Mouse (Mus musculus) heart, adult 2 months (tissue): ENCODE measurements around the gene Rab28. TPM values are rescaled to one million over a fixed set of nuclear protein-coding genes. Genes with fewer than 3 reads are reported as not detected.

Experiments
- DNase-seq, 2 experiments: peaks; one replicate each; pipeline ENCODE4 v3.0.0; 2021
- H3K27ac ChIP-seq: fragments of 200-600 bp; 2 replicates; pipeline ENCODE4 v1.8.1; 2022
- H3K27me3 ChIP-seq: fragments of 200-500 bp; 2 replicates; pipeline ENCODE4 v1.6.1; 2012; ENCODE audit warnings: mild to moderate bottlenecking, low read length, inconsistent platforms, mixed read lengths; ENCODE audit not compliant: control insufficient read depth, insufficient read depth
- H3K36me3 ChIP-seq: fragments of 200-500 bp; 2 replicates; pipeline ENCODE4 v1.6.1; 2012; ENCODE audit warnings: low read length, inconsistent platforms; ENCODE audit not compliant: control insufficient read depth, insufficient read depth
- H3K4me1 ChIP-seq: fragments of 200-500 bp; 2 replicates; pipeline ENCODE4 v1.6.1; 2011; ENCODE audit warnings: low read length; ENCODE audit not compliant: control insufficient read depth, insufficient read depth
- H3K4me3 ChIP-seq: fragments of 200-600 bp; 2 replicates; pipeline ENCODE4 v1.8.1; 2022
- H3K79me2 ChIP-seq: fragments of 200-500 bp; replicated peaks from 2 replicates; pipeline ENCODE4 v1.6.1; 2012; ENCODE audit warnings: mild to moderate bottlenecking, inconsistent platforms, low read length, moderate library complexity, mixed read lengths; ENCODE audit not compliant: control insufficient read depth, insufficient read depth
- H3K9ac ChIP-seq: fragments of 200-500 bp; 2 replicates; pipeline ENCODE4 v1.6.1; 2012; ENCODE audit warnings: low read depth, mild to moderate bottlenecking, control low read depth, inconsistent platforms, low read length, mixed read lengths
- CTCF ChIP-seq: fragments of 200-600 bp; IDR thresholded peaks from 2 replicates; pipeline ENCODE4 v1.8.1; 2022; ENCODE audit warnings: antibody characterized with exemption, mild to moderate bottlenecking, moderate library complexity
- EP300 ChIP-seq: fragments of 200-500 bp; IDR thresholded peaks from 2 replicates; pipeline ENCODE4 v1.6.1; 2011; ENCODE audit warnings: low read depth, low read length, control low read depth; ENCODE audit not compliant: insufficient read depth
- POLR2A ChIP-seq: fragments of 200-500 bp; IDR thresholded peaks from 2 replicates; pipeline ENCODE4 v1.6.1; 2011; ENCODE audit warnings: mild to moderate bottlenecking, low read depth, low read length, control low read depth; ENCODE audit not compliant: insufficient read depth
- WGBS: fragments of 180-500 bp; shearing (Covaris S2); methylation state at CpG from one replicate; pipeline ENCODE4 v1.1.7; 2018; 5-methylcytosine and 5-hydroxymethylcytosine counted together
- intact Hi-C: fragments of 180-260 bp; cut with DNase I; formaldehyde crosslinking; loops from one replicate; pipeline ENCODE4 v1.15.1; 2025
- polyA plus RNA-seq: library from polyadenylated mRNA; depleted of rRNA; stranded (reverse); fragments of >200 nt; gene quantifications from 2 replicates; pipeline ENCODE4 v1.2.3, GENCODE M21; 2012
- total RNA-seq, 2 experiments: library from RNA; stranded (reverse); gene quantifications; 2 replicates each; pipeline ENCODE4 v1.2.3; 2021

Gene Rab28
- total and polyA plus RNA-seq, 3 experiments = 46.4 to 102 (median 91.2) TPM

GRCm38 (mm10) chr5:41683976-41684375, 24.0 kb downstream of the Rab28 start:
- 84% methylated on average over 2 of the region's 2 CpGs for WGBS
- H3K4me3 ChIP-seq = no peak overlapping the region
- no peak overlapping the region for H3K27ac ChIP-seq
- peaks cover under 1% of the 10 kb centered on the region; the same call in 1 of the 2 replicates for H3K4me1 ChIP-seq
- H3K9ac ChIP-seq = no peak overlapping the region
- intact Hi-C loops = no loop called here
- no peak for TF ChIP-seq CTCF
- TF ChIP-seq EP300 = no peak
- no peak for TF ChIP-seq POLR2A
- DNase-seq = no peak
- no peaks in the 10 kb centered on the region for H3K27me3 ChIP-seq
- peaks cover 2% of the 10 kb centered on the region; the same call in 1 of the 2 replicates for H3K36me3 ChIP-seq
- no peaks in the 10 kb centered on the region for H3K79me2 ChIP-seq

- no peak overlapping the region for H3K9ac ChIP-seq
- 41% methylated on average over 6 of the region's 6 CpGs for WGBS
- TF ChIP-seq POLR2A = no peak
- TF ChIP-seq EP300 = no peak
- no peak for TF ChIP-seq CTCF
- H3K36me3 ChIP-seq = no peaks in the 10 kb centered on the region
- no peak overlapping the region for H3K27ac ChIP-seq
- H3K27me3 ChIP-seq = no peaks in the 10 kb centered on the region
- intact Hi-C loops = no loop called here
- H3K79me2 ChIP-seq = no peaks in the 10 kb centered on the region
- H3K4me1 ChIP-seq = no peaks in the 10 kb centered on the region; the same call in 1 of the 2 replicates
- no peak overlapping the region for H3K4me3 ChIP-seq
- DNase-seq = no peak
These were observed 41.9 kb downstream of the Rab28 start for GRCm38 (mm10) chr5:41666012-41666411.

GRCm38 (mm10) chr5:41636793-41637192, 71.2 kb downstream of the Rab28 start:
- Histone ChIP-seq H3K36me3 (no peaks in the 10 kb centered on the region), H3K4me1 (no peaks in the 10 kb centered on the region), H3K9ac (no peak overlapping the region), H3K27me3 (no peaks in the 10 kb centered on the region), H3K27ac (no peak overlapping the region), H3K79me2 (no peaks in the 10 kb centered on the region), H3K4me3 (no peak overlapping the region)
- no peak for TF ChIP-seq EP300
- TF ChIP-seq POLR2A = no peak
- no peak for TF ChIP-seq CTCF
- WGBS = 71% methylated on average over 2 of the region's 2 CpGs
- no peak for DNase-seq
- intact Hi-C loops = no loop called here

- H3K4me1 ChIP-seq = no peaks in the 10 kb centered on the region
- no peak overlapping the region for H3K4me3 ChIP-seq
- no peak overlapping the region for H3K27ac ChIP-seq
- no peak for DNase-seq
- no peak for TF ChIP-seq EP300
- TF ChIP-seq CTCF = no peak
- TF ChIP-seq POLR2A = no peak
- no peaks in the 10 kb centered on the region for H3K27me3 ChIP-seq
- H3K79me2 ChIP-seq = no peaks in the 10 kb centered on the region
- intact Hi-C loops = no loop called here
- H3K9ac ChIP-seq = no peak overlapping the region
- WGBS = 93% methylated on average over 7 of the region's 7 CpGs
- no peaks in the 10 kb centered on the region for H3K36me3 ChIP-seq
These were observed 80.5 kb downstream of the Rab28 start for GRCm38 (mm10) chr5:41627224-41628144.

- intact Hi-C loops = no loop called here
- no peak for DNase-seq
- H3K9ac ChIP-seq = no peak overlapping the region
- no peaks in the 10 kb centered on the region for H3K79me2 ChIP-seq
- H3K27ac ChIP-seq = no peak overlapping the region
- TF ChIP-seq CTCF (no peak), EP300 (no peak), POLR2A (no peak)
- 31% methylated on average over 7 of the region's 7 CpGs for WGBS
- H3K27me3 ChIP-seq = no peaks in the 10 kb centered on the region
- no peaks in the 10 kb centered on the region for H3K36me3 ChIP-seq
- no peak overlapping the region for H3K4me3 ChIP-seq
- H3K4me1 ChIP-seq = no peaks in the 10 kb centered on the region
These were observed 82.4 kb downstream of the Rab28 start for GRCm38 (mm10) chr5:41625544-41625943.

- Histone ChIP-seq H3K27me3 (no peaks in the 10 kb centered on the region), H3K36me3 (no peaks in the 10 kb centered on the region), H3K9ac (no peak overlapping the region), H3K4me3 (no peak overlapping the region), H3K4me1 (no peaks in the 10 kb centered on the region), H3K27ac (no peak overlapping the region), H3K79me2 (no peaks in the 10 kb centered on the region)
- no peak for TF ChIP-seq CTCF
- TF ChIP-seq POLR2A = no peak
- no peak for DNase-seq
- intact Hi-C loops = no loop called here
- WGBS = 63% methylated on average over 3 of the region's 3 CpGs
These were observed 86.2 kb downstream of the Rab28 start for GRCm38 (mm10) chr5:41621748-41622147.
